Mouse (Mus musculus) olfactory bulb, adult 2 months (tissue): Measurements from ENCODE around the gene Zcchc24.

Source experiments
- CTCF ChIP-seq: fragments of 200-500 bp; IDR thresholded peaks from 2 replicates; pipeline ENCODE4 v1.5.1; 2012; ENCODE audit warnings: low read depth, mild to moderate bottlenecking, low read length, moderate library complexity; ENCODE audit not compliant: insufficient read depth
- POLR2A ChIP-seq: fragments of 200-500 bp; IDR thresholded peaks from 2 replicates; pipeline ENCODE4 v1.6.1; 2012; ENCODE audit warnings: mild to moderate bottlenecking, low read depth, low read length, moderate library complexity; ENCODE audit not compliant: insufficient read depth

DNA sequence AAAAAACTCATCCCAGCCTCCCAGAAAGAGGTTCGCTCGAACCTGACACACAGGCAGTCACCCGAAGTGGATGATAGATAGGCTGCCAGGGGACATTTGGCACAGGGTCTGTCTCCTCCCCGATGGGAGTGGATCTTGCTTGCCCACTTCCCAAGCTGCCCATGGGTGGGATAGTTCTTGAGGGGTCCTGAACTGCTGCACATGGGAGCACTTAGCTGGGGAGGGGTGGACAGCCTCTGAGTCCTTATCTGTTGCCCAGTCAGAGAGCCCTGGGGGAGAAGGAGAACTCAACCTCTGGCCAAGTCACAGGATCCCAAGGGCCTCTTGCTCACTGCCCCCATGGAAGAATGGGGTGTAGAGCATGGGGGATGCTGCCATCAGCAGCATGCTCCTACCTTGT, 13.3 kb downstream of the Zcchc24 start:
- TF ChIP-seq POLR2A (no peak), CTCF (no peak)
